Mouse (Mus musculus): ENCODE results near the gene Nfkbib. TPM values are rescaled to one million over a fixed set of nuclear protein-coding genes. Genes with fewer than 3 reads are reported as not detected.

Nfkbib gene
- polyA plus RNA-seq, 1 experiment from 2014 or later: 38.9 TPM

DNA sequence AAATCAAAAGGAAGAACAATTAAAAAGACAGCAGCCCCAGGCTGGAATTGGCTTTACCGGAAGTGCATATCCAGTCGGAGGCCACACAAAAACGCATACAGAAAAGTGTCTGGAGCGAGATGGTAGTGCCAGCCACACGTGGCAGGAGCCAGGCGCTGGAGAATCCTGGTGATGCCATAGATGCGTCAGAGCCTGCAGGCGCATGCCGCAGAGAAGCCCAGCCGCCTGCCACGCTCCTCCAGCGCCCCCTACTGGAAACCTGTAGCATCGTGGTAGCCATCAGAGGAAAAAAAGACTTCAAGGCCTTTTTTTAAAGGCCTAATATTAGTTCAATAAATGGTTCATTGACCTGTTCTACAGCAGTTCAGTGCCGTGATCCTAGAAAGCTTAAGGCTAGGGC is 40.7 kb downstream of the Nfkbib start:
- H3K4me1 ChIP-seq (ENCODE audit: control insufficient read depth, insufficient read depth, low read length): no peaks in the 10 kb centered on the region
- no peak overlapping the region for H3K27ac ChIP-seq (ENCODE audit: low read length)
- H3K4me2 ChIP-seq (replicated peaks; ENCODE audit: low read depth, low read length): no peak overlapping the region
- H3K36me3 ChIP-seq (ENCODE audit: control insufficient read depth, insufficient read depth, low read length): no peaks in the 10 kb centered on the region
- no peak overlapping the region for H3K9ac ChIP-seq (replicated peaks; ENCODE audit: low read depth, low read length)
- WGBS: 6% methylated on average over 14 of the region's 14 CpGs
- H3K4me3 ChIP-seq (ENCODE audit: low read depth, low read length): no peak overlapping the region
- peaks cover 7% of the 10 kb centered on the region; the same call in 1 of the 2 replicates for H3K9me3 ChIP-seq (ENCODE audit: control insufficient read depth, low read depth, low read length)
- peak; percentile 49; the same call in 1 of the 2 replicates for ATAC-seq (ENCODE audit: insufficient number of reproducible peaks, insufficient read depth, low FRiP score, low read depth)
- H3K27me3 ChIP-seq (ENCODE audit: control insufficient read depth, insufficient read depth, low read length): no peaks in the 10 kb centered on the region

DNA sequence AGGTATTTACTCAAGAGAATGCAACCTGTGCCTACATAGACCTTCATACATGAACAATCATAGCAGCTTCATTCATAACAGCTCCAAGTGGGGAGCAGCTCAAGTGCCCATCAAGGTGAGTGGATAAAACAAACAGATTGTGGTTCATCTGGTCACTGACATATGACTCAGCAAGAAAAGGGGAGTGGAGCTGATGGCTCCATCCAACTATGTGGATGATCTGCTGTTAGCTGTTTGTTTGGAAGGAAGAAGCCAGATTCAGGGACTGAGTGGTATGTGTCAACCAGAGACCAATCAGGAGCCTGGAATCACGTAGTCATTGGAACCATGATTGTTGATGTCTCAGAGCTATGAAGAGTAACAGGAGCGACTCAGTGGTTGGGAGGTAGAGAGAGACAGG is 42.7 kb downstream of the Nfkbib start:
- Histone ChIP-seq H3K9me3 (ENCODE audit: control insufficient read depth, low read depth, low read length) (no peaks in the 10 kb centered on the region), H3K4me1 (ENCODE audit: control insufficient read depth, insufficient read depth, low read length) (no peaks in the 10 kb centered on the region)

DNA sequence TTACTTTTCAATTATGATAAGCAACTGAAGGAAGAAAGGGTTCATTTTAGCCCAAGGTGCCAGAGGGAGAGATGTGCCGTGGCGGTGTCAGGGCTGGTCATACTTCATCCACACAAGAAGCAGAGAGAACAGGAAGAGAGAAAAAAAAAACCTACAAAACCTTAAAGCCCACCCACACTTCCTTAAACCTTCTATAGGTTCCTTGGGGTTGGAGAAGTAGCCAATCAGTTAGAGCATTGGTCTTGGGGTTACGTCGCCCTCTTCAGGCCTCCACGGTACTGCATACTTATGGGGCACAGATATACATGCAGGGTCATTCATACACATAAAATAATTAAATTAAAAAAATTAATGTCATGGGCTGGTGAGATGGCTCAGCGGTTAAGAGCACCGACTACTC is 45.2 kb downstream of the Nfkbib start:
- Histone ChIP-seq H3K4me3 (ENCODE audit: low read depth, low read length) (no peak overlapping the region), H3K27ac (ENCODE audit: low read length) (no peak overlapping the region), H3K36me3 (ENCODE audit: control insufficient read depth, insufficient read depth, low read length) (no peaks in the 10 kb centered on the region), H3K27me3 (ENCODE audit: control insufficient read depth, insufficient read depth, low read length) (no peaks in the 10 kb centered on the region), H3K9me3 (ENCODE audit: control insufficient read depth, low read depth, low read length) (no peaks in the 10 kb centered on the region), H3K4me2 (replicated peaks; ENCODE audit: low read depth, low read length) (no peak overlapping the region), H3K4me1 (ENCODE audit: control insufficient read depth, insufficient read depth, low read length) (peaks cover 8% of the 10 kb centered on the region; the same call in 1 of the 2 replicates), H3K9ac (replicated peaks; ENCODE audit: low read depth, low read length) (no peak overlapping the region)
- ATAC-seq (ENCODE audit: insufficient number of reproducible peaks, insufficient read depth, low FRiP score, low read depth): no peak
- WGBS: 92% methylated on average over 7 of the region's 7 CpGs

More for the DNA sequence above, 42.7 kb downstream of the Nfkbib start:
- Histone ChIP-seq H3K9ac (replicated peaks; ENCODE audit: low read depth, low read length) (no peak overlapping the region), H3K4me2 (replicated peaks; ENCODE audit: low read depth, low read length) (no peak overlapping the region), H3K4me3 (ENCODE audit: low read depth, low read length) (no peak overlapping the region), H3K27ac (ENCODE audit: low read length) (no peak overlapping the region), H3K36me3 (ENCODE audit: control insufficient read depth, insufficient read depth, low read length) (no peaks in the 10 kb centered on the region), H3K27me3 (ENCODE audit: control insufficient read depth, insufficient read depth, low read length) (no peaks in the 10 kb centered on the region)
- WGBS: 93% methylated on average over 2 of the region's 2 CpGs
- no peak for ATAC-seq (ENCODE audit: insufficient number of reproducible peaks, insufficient read depth, low FRiP score, low read depth)

DNA sequence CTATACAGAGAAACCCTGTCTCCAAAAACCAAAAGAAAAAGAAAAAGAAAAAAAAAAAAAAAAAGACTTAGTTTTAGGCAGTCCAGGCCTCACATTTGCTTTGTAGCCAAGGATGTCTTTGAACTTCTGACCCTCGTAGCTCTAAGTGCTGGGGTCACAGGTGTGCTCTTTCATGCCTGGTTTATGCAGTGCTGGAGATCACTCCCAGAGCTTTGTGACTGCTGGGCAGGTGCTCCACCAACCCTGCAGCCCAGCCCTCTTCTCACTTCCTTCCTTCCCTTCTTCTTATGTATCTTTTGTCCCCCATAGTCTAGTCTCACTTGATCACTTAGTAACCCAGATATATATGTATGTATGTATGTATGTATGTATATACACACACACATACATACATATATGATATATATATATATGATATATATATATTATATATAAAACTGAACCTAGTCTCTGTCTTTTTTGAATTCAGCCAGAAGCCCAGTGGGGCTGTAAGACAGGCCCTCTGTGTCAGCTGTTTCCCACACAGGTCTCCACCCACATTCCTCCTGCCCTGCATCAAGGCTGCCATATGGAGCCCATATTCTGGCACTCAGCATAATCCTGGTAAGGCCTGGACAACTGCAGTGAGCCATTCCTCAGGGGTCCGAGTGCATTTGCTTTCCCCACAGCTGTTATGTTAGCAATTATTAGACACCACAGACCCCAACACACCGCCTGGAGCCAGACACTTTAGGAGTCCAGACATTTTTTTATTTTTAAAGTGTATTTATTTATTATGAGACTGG is 46.4 kb downstream of the Nfkbib start:
- Histone ChIP-seq H3K27me3 (ENCODE audit: control insufficient read depth, insufficient read depth, low read length) (no peaks in the 10 kb centered on the region), H3K9ac (replicated peaks; ENCODE audit: low read depth, low read length) (no peak overlapping the region), H3K4me3 (ENCODE audit: low read depth, low read length) (no peak overlapping the region), H3K27ac (ENCODE audit: low read length) (no peak overlapping the region), H3K4me1 (ENCODE audit: control insufficient read depth, insufficient read depth, low read length) (peaks cover 13% of the 10 kb centered on the region; the same call in 1 of the 2 replicates), H3K9me3 (ENCODE audit: control insufficient read depth, low read depth, low read length) (no peaks in the 10 kb centered on the region), H3K36me3 (ENCODE audit: control insufficient read depth, insufficient read depth, low read length) (no peaks in the 10 kb centered on the region), H3K4me2 (replicated peaks; ENCODE audit: low read depth, low read length) (no peak overlapping the region)
- WGBS: 52% methylated on average over 3 of the region's 3 CpGs
- no peak for ATAC-seq (ENCODE audit: insufficient number of reproducible peaks, insufficient read depth, low FRiP score, low read depth)

- Histone ChIP-seq H3K27me3 (ENCODE audit: control insufficient read depth, insufficient read depth, low read length) (no peaks in the 10 kb centered on the region), H3K9me3 (ENCODE audit: control insufficient read depth, low read depth, low read length) (no peaks in the 10 kb centered on the region), H3K4me2 (replicated peaks; ENCODE audit: low read depth, low read length) (no peak overlapping the region), H3K27ac (ENCODE audit: low read length) (no peak overlapping the region), H3K9ac (replicated peaks; ENCODE audit: low read depth, low read length) (no peak overlapping the region), H3K4me1 (ENCODE audit: control insufficient read depth, insufficient read depth, low read length) (peaks cover 13% of the 10 kb centered on the region; the same call in 1 of the 2 replicates), H3K4me3 (ENCODE audit: low read depth, low read length) (no peak overlapping the region), H3K36me3 (ENCODE audit: control insufficient read depth, insufficient read depth, low read length) (no peaks in the 10 kb centered on the region)
- ATAC-seq (ENCODE audit: insufficient number of reproducible peaks, insufficient read depth, low FRiP score, low read depth): no peak
- WGBS: 68% methylated on average over 2 of the region's 2 CpGs
Measured at GRCm38 (mm10) chr7:28719650-28720049, 47.7 kb downstream of the Nfkbib start.

DNA sequence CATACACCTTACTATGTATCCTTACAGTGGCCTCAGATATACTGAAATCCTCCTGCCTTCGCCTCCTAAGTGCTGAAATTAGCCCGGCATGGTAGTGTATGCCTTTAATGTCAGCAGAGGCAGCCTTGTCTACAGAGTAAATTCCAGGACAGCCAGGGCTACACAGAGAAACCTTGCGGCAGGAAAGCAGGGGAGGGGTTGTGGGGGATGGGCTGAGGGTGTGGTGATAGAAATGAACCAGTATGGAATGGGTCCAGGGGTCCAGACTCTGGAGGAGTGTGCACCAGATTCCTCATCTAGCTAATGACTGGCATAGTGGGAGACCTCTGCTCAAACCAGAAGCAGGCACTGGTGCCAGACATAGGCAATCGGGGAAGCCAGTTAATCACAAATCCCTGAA is 48.2 kb downstream of the Nfkbib start:
- H3K36me3 ChIP-seq (ENCODE audit: control insufficient read depth, insufficient read depth, low read length): no peaks in the 10 kb centered on the region
- H3K9me3 ChIP-seq (ENCODE audit: control insufficient read depth, low read depth, low read length): no peaks in the 10 kb centered on the region
- H3K9ac ChIP-seq (replicated peaks; ENCODE audit: low read depth, low read length): no peak overlapping the region
- peaks cover 13% of the 10 kb centered on the region; the same call in 1 of the 2 replicates for H3K4me1 ChIP-seq (ENCODE audit: control insufficient read depth, insufficient read depth, low read length)
- no peak overlapping the region for H3K27ac ChIP-seq (ENCODE audit: low read length)
- 42% methylated on average over 4 of the region's 4 CpGs for WGBS
- no peak for ATAC-seq (ENCODE audit: insufficient number of reproducible peaks, insufficient read depth, low FRiP score, low read depth)
- no peaks in the 10 kb centered on the region for H3K27me3 ChIP-seq (ENCODE audit: control insufficient read depth, insufficient read depth, low read length)
- no peak overlapping the region for H3K4me3 ChIP-seq (ENCODE audit: low read depth, low read length)
- H3K4me2 ChIP-seq (replicated peaks; ENCODE audit: low read depth, low read length): no peak overlapping the region

GRCm38 (mm10) chr7:28717726-28718125 is 49.6 kb downstream of the Nfkbib start:
- WGBS: 54% methylated on average over 10 of the region's 10 CpGs
- Histone ChIP-seq H3K27ac (ENCODE audit: low read length) (0 out of 2 replicates have a peak overlapping the region, but pooled peaks have one; percentile 21), H3K4me2 (replicated peaks; ENCODE audit: low read depth, low read length) (peak overlapping the region; percentile 76; the same call in 1 of the 2 replicates), H3K9ac (replicated peaks; ENCODE audit: low read depth, low read length) (no peak overlapping the region), H3K27me3 (ENCODE audit: control insufficient read depth, insufficient read depth, low read length) (no peaks in the 10 kb centered on the region), H3K36me3 (ENCODE audit: control insufficient read depth, insufficient read depth, low read length) (no peaks in the 10 kb centered on the region), H3K4me3 (ENCODE audit: low read depth, low read length) (no peak overlapping the region), H3K4me1 (ENCODE audit: control insufficient read depth, insufficient read depth, low read length) (peaks cover 13% of the 10 kb centered on the region; the same call in 1 of the 2 replicates), H3K9me3 (ENCODE audit: control insufficient read depth, low read depth, low read length) (no peaks in the 10 kb centered on the region)
- ATAC-seq (ENCODE audit: insufficient number of reproducible peaks, insufficient read depth, low FRiP score, low read depth): no peak

GRCm38 (mm10) chr7:28716590-28717281 is 50.6 kb downstream of the Nfkbib start, which contains the start of gene Fbxo17:
Gene Fbxo17, plus strand, starts transcription at chr7:28716804.
- peak; percentile 73 for ATAC-seq (ENCODE audit: insufficient number of reproducible peaks, insufficient read depth, low FRiP score, low read depth)
- Histone ChIP-seq H3K4me1 (ENCODE audit: control insufficient read depth, insufficient read depth, low read length) (peaks cover 13% of the 10 kb centered on the region; the same call in 1 of the 2 replicates), H3K36me3 (ENCODE audit: control insufficient read depth, insufficient read depth, low read length) (no peaks in the 10 kb centered on the region), H3K9me3 (ENCODE audit: control insufficient read depth, low read depth, low read length) (no peaks in the 10 kb centered on the region), H3K9ac (replicated peaks; ENCODE audit: low read depth, low read length) (peak within 1 kb of the TSS; percentile 45), H3K4me2 (replicated peaks; ENCODE audit: low read depth, low read length) (peak within 1 kb of the TSS; percentile 76), H3K27ac (ENCODE audit: low read length) (peak within 1 kb of the TSS; percentile 55; the same call in 1 of the 2 replicates), H3K27me3 (ENCODE audit: control insufficient read depth, insufficient read depth, low read length) (no peaks in the 10 kb centered on the region), H3K4me3 (ENCODE audit: low read depth, low read length) (peak within 1 kb of the TSS; percentile 43)
- WGBS: 1% methylated on average over 36 of the region's 36 CpGs

Measured in stomach, embryonic 14.5 days (tissue).